Mouse (Mus musculus) yolk sac, embryonic 10.5 days (tissue): ENCODE data around the gene Zfp619.
"Not testable (repeated sequence)": the region's sequence is repeated elsewhere in the genome, so short reads cannot be mapped to it uniquely, and the experiment has no call there.

Experiments
- DNase-seq: peaks from one replicate; pipeline ENCODE4 v3.0.0-alpha.2; 2017; ENCODE audit warnings: low spot score

The Zfp619 gene

GRCm38 (mm10) chr7:39517616-39518177 is at the start of gene Zfp619:
Gene Zfp619, plus strand, starts transcription at chr7:39517766.
- peak; percentile 93 for DNase-seq

- no peak for DNase-seq
These were observed 38.6 kb upstream of the Zfp619 start for GRCm38 (mm10) chr7:39479013-39479412.

GRCm38 (mm10) chr7:39484384-39484783 is 33.2 kb upstream of the Zfp619 start:
- no peak for DNase-seq

- no peak for DNase-seq
These were observed 30.3 kb upstream of the Zfp619 start for GRCm38 (mm10) chr7:39487159-39487853.

GRCm38 (mm10) chr7:39487854-39488205 is 29.7 kb upstream of the Zfp619 start:
- DNase-seq: no peak

- DNase-seq: no peak
These were observed 22.9 kb upstream of the Zfp619 start for GRCm38 (mm10) chr7:39494646-39495045.

GRCm38 (mm10) chr7:39504100-39504499 is 13.5 kb upstream of the Zfp619 start:
- DNase-seq: no peak

GRCm38 (mm10) chr7:39518362-39518761 is 796 bp downstream of the Zfp619 start:
- DNase-seq: peak; percentile 16

- no peak for DNase-seq
These were observed 6.3 kb downstream of the Zfp619 start for GRCm38 (mm10) chr7:39523703-39524424.

GRCm38 (mm10) chr7:39543151-39543550 is 25.6 kb downstream of the Zfp619 start:
- no peak for DNase-seq

GRCm38 (mm10) chr7:39544242-39545111 is 26.9 kb downstream of the Zfp619 start:
- DNase-seq: peak; percentile 88

- no peak for DNase-seq
These were observed 27.6 kb downstream of the Zfp619 start for GRCm38 (mm10) chr7:39545134-39545533.

GRCm38 (mm10) chr7:39549336-39549735 is 31.8 kb downstream of the Zfp619 start:
- no peak for DNase-seq

GRCm38 (mm10) chr7:39551976-39552891 is 34.7 kb downstream of the Zfp619 start:
- peak; percentile 95 for DNase-seq

- peak; percentile 16 for DNase-seq
These were observed 35.4 kb downstream of the Zfp619 start for GRCm38 (mm10) chr7:39552993-39553392.

- DNase-seq: no peak
These were observed 36.3 kb downstream of the Zfp619 start for GRCm38 (mm10) chr7:39553871-39554270.

- no peak for DNase-seq
These were observed 62.5 kb downstream of the Zfp619 start for GRCm38 (mm10) chr7:39580066-39580465.

GRCm38 (mm10) chr7:39580601-39581000 is 63.0 kb downstream of the Zfp619 start:
- DNase-seq: no peak

- DNase-seq: not testable (repeated sequence)
These were observed 69.3 kb downstream of the Zfp619 start for GRCm38 (mm10) chr7:39586834-39587233.

- DNase-seq: no peak
These were observed 70.5 kb downstream of the Zfp619 start for GRCm38 (mm10) chr7:39588037-39588436.

GRCm38 (mm10) chr7:39588471-39589041 is 71.0 kb downstream of the Zfp619 start:
- DNase-seq: peak; percentile 28
